Mouse (Mus musculus) cerebellum, adult 9-10 months (tissue): ENCODE measurements around the gene Rps6ka5.
A peak's percentile ranks its signal among the peaks of the same experiment; 100 is the strongest.

Experiments used
- DNase-seq: peaks from one replicate; pipeline ENCODE4 v3.0.0; 2022

The Rps6ka5 gene

DNA sequence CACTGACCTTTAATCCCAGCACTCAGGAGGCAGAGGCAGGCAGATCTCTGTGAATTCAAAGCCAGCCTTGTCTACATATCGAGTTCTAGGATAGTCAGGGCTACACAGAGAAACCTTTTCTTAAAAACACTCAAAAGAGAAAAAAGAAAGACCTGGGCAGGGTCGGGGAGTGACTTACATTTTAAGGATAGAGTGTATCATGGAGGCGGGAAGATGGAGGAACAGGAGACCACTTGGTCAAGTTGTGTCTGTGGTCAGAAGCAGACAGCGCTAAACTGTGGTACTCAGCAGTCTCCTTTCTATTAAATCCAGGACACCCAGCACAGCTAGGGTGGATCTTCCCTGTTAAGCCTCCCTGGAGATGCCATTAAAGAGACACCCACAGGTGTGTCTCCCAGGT lies at the start of gene Rps6ka5:
TSS of gene Rps6ka5 (minus strand) at position 333 of the 400 bp plus-strand sequence.
- DNase-seq, result peak; percentile 51

DNA sequence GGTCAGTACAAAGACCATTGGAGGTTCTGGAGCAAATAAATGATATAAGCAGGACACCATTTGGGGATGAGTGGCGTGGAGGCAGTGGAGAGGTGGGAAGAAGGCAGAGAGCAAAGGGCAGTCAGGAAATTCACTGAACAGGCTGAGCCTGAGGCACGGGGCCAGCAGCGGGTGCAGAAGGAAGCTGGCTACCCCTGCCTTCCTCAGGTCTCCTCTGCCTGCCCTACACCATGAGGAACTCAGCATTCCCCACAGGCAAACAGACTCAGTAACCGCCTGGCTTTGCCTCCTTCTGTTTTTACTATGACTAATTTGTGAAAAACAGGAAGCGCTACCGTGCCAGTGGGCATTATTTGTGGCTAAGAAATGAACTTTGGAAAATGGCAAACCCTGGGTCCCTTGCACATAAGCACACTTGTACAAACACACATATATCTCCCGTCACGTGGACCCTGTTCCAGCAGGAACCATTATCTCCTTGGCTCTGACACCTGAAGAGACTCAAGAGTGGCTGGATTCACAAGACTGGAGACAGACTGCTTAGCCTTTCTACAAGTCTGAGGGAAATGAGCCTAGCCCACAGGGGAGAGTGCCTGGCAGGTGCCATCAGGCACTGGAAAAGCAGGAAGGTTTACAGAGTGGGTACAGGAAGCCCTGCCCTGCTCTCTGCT lies 49.3 kb upstream of the Rps6ka5 start:
- DNase-seq, result no peak

DNA sequence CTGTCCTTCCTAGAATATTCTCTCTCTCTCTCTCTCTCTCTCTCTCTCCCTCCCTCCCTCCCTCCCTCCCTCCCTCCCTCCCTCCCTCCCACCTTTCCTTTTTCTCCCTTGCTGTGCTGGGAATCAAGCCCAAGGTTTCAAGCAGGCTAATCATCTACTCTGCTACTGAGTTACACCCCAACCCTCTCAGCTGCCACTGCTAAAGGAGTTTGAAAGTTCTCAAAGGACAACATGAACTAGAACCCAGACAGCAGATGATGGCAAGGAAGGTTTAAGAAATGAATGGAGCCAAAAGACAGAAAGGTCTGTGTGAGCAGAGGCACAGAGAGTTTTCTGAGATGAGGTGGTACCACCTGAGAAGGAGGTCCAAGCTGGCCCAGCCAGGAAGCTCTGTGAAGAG lies 48.5 kb upstream of the Rps6ka5 start:
- DNase-seq, result no peak

DNA sequence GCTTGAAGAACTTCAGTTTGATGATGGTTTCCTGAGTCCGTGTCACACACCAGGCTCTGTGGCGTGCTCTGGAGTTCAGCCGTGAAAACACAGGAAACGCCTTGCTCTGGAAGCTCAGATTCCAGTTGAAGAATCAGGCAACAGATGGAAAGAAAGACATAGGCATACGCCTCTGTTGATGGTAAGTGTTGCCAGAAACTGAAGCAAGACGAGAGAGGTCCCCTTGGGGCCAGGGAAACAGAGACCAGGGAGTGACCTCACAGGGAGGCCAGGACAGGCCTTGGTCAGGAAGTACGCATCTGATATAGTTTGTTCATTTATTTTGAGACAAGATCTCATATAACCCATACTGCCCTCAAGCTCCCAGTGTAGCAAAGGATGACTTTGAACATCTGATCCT lies 48.0 kb upstream of the Rps6ka5 start:
- DNase-seq, result no peak

DNA sequence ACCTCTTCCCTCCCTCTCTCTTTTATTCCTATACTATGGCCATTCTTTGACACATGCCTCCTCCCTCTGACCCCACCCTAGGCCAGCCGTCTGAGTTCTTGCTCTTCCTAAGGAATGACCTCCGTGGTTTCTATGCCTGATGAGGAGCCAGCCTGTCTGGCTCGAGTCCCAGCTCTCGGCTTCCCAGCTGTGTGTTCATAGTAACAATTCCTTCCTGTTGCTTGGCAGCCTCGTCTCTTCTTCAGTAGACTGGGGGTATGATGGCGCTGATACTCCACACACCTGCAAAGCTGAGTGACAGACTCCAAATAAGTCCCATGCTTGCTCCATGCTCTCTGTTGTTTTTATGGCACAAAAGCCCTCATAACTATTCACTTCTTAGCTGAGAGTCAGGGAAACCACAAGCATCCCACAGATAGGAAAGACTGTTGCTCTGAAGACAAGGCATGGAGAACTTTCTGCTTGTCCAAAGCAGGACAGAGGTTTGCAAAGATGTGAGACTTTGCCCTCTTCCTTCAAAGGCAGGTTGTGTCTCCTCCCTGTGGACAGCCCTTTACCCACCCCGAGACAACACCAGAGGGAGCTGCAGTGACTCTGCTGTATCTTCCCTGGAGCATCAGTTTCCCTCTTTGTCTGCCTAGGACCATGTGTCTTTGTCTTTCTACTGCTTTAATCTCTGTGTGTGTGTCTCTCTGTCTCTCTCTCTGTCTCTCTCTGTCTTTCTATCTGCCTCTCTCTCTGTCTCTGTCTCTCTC lies 45.6 kb upstream of the Rps6ka5 start:
- no peak for DNase-seq

DNA sequence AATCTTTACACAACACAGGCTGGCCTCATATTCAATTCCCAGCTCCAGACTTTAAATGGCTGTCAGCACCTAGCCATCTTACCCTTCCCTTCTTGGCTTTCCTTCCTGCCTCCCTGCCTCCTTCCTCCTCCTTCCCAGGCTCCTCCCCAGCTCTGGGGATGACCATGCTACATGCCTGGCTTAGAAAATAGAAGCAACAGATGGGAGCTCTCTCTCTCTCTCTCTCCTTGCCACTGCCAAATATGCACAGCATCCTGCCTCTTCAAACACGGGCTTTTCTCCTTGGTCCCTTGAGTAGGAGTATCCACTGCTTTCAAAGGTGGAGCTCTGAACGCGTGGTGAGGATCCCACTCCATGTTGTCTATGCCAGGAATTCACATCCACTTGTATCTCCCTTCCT lies 44.0 kb upstream of the Rps6ka5 start:
- DNase-seq, result no peak

DNA sequence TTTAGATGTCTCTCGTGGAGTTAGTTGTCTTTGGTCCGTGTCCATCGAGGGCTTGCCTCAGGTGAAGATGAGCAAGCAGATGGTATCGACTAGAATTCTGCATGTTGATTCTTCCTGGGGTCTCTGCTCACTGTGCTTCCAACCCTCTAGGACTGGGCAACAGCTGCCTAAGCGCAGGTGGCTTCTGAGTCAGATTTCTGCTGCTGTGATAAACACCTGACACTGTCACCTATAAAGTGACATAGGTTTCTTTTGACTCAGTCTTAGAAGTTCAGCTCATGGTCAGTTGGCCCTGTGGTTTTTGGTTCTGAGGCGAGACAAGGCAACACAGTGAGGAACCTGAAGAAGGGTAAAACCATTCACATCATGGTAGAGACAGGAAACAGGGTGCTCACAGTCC lies 43.1 kb upstream of the Rps6ka5 start:
- DNase-seq, result no peak

DNA sequence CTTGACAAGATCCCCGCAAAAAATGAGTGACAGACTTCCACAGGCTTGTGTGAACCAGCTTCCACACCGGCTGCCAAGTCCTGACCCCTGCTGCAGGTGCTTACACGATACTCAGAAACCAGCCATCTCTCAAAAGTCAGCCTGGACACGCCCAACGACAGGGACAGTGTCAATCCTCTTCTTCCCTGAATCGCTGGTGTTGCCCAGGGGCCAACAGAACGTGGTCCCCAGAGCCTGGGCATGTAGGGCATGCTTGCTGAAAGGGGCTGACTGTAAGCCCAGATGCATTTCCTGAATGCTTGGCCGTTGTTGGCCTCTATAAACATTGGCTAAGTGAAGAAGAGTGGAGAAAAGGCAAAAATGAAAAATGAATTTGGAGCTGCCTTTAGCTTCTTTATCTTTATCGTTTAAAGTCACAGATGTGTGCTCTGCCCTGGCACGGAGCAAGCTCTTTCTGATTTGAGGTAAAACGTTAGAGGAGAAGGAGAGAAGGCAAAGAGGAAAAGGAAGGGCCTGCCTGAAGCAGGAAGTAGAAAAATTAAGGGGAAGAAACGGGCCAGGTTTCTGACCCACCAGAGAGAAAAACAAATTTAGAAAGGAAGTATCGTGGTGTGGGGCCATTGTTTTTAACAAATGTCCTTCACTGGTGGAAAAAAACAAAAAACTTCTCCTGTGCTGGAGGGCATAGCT lies 37.7 kb upstream of the Rps6ka5 start:
- no peak for DNase-seq

DNA sequence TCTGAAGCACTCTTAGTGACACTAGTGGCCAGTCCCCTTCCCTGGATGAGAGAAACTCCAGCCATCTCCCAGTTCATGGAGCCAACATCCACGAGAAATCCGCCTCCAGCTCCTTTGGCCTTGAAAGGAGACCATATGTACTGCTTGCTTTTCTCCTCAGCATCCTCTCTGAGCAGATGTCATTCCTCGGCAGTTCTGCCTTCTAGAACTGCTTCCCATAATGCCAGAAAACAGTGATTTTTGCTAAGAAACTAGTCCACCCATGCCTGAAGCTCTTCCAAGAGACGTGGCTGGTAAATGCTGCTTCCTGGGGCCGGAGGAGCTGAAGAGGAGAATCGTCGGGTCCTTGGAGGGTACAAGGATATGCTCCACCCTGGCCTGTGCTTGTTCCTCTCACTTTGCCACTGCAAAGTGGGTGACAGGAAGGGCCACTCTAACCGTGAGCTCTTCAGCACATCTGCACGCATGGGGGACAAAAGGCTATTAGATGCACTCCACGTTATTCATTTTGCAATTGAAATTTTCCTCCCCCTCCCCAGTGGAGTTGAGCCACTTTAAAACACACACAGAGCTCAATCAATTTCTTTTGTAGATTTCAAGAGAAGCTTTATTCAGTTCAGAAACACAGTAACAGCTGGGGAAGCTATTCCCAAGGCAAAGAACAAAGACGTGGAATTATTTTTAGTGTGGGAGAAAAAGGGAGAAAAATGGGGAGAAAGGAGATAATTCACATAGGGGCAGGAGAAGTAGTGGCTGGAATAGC lies 36.1 kb upstream of the Rps6ka5 start:
- DNase-seq, result no peak

DNA sequence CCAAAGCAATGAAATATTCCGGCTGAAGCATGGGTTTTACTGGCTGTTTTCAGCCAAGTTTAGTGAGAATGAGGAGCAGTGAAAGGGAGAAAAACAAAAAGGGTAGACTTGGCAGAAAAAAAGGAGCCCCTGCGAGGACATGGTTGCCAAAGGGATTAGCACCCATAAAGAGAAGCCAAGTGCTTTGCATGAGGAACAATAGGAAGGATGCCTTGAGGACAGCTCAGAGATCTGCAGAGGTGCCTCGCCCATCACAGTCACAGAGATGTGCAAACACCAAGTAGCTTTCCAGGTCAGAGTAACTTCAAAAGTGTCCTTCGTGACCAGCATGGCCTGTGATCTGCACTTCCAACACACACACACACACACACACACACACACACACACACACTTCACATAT lies 30.6 kb upstream of the Rps6ka5 start:
- no peak for DNase-seq

DNA sequence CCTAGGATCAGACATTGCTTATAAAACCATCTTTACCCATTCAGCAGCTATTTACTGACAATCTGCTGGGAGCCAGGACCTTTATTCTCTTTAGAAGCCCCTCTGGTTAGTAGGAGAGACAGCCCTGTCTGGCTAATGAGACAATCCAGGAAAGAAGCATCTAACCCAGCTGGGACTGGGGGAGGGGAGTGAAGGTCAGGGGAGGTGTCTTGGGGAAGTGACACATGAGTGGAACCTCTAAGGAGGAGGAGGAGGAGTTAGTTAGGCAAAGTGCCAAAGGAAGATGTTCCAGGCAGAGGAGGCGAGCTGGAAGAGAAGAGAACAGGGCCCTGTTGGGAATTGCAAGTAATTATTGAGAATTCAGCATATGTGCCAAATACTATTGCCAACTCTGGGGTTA lies 26.9 kb upstream of the Rps6ka5 start:
- DNase-seq, result no peak

DNA sequence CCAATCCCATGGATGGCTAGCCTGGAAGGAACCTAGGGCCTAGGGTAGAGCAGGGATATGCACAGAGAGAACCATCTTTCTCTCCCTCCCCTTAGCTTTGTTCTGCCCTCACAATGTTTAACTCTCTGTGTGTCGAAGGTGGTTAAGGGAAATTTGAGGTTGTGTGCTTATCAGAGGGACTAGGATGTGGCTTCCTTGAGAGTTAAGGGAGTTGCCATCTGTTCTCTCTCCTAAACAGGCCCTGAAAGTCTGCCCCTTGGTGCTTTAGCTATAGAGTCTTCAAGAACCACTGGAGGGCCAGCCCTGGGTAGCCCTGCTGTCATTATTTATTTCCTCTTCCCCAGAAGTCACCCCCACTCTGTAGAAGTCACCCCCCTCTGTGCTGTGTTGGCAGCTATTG lies 26.2 kb upstream of the Rps6ka5 start:
- DNase-seq, result no peak

DNA sequence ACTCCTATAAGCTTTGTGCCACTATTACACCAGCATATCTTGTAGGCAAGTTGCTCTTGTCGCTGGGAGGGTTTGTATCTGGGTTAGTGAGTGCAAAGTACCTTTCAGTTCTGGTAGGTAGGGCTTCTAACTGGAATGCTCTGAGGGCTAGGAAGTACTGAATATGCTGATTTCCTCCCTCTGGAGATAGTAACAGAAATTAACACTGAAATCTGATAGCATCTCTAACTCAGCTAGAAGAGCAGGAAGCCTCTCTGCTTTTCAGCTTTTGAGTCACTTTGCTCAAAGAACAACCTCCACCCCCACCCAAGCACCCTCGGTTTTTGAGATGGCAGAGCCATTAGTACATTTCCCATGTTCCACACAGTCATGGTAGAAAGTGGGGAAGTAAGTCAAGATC lies 15.7 kb upstream of the Rps6ka5 start:
- DNase-seq, result no peak

DNA sequence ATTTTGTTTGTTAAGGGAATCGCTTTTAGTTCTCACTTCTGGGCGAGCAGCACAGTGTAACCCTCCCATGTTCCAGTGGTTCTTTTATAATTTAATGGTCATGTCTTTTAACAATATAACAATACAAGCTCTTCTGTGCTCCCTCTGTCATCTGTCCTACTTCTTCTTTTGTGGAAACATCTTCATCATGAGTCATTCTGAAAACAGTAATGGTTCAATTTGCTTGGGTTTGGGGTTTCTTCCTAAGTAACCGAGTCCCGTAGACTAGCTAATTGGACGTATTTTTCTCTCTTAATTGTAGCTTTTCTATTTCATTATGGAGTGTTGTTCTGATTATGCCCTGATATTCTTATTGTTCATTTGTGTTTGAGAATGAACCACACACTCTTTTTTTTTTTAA lies 13.5 kb upstream of the Rps6ka5 start:
- DNase-seq, result no peak

DNA sequence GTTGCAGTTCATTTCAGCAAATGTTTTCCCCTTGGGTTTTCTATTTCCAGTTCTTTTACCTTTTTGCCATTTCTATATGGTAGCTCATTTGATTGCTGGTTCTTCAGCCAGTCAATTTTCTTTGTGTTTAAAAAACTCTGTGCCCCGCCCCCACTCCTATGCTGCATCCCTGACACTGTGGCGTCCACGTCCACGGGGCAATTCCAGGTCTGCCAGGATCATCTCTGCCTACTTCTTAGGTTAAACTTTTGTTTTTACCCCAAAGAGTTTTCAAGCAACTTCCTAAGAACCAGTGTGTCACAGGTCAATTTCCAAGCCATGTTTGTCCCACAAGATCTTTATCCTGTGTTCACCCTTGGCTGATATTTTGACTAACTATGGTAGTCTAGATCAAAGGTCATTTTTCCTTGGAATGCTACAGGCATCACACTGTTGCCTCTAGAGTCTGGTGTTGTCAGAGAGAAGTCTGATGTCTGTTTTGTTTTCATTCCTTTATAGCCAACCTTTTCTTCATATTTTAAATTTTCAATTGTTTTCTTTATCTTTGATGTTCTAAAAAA lies 12.3 kb upstream of the Rps6ka5 start:
- no peak for DNase-seq

DNA sequence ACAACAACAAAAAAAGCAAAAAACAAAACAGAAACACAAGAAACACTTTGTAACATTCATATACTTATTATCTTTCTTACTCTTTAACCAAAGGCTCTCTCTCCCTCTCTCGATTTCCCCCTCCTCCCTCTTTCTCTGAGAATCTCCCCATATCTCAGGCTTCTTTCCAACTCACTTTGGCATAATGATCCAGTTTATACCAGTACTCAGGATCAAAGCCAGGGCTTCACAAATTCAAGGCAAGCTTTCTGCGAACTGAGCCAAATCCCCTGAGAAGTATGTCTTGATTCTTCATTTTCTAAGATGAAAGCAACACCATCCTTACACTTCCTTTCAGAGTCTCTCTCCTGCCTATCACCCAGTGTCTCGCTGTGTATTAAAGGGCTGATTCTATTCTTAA lies 11.7 kb upstream of the Rps6ka5 start:
- no peak for DNase-seq

DNA sequence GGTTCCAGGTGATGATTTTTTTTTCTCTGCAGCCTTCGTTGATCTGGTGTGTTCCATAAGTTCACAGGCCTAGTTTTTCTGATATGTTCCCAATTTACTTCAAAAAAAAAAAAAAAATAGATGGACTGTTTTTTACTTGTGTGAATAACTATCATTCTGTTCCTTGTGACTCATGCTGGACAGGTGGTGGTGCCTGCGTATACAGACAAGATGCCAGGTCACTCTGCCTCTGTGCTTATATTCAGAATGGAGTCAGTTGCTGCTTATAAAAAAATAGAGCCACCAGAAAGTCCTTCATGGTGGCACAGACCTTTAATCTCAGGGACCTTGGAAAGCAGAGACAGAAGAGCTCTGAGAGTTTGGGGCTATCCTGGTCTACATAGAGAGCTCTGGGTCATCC lies 8.8 kb upstream of the Rps6ka5 start:
- peak; percentile 36 for DNase-seq

DNA sequence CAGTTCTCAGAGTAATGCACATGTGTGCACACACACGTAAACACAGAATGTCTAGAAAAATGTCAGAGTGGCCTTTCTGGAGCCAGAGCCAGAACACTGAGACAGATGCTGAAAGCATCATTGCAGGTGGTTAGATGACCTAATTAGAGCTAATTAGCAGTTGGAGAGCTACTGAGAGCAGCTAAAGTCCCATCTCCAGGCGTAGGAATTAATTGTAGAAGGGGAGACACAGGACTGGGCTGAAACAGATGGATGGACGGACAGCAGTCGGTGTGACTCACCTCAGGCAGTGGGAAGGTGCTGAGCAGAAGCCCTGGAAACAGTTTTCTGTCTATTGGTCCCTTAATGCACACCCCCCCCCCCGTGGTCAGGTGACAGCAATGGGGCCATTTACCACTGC lies 8.4 kb upstream of the Rps6ka5 start:
- peak; percentile 51 for DNase-seq

DNA sequence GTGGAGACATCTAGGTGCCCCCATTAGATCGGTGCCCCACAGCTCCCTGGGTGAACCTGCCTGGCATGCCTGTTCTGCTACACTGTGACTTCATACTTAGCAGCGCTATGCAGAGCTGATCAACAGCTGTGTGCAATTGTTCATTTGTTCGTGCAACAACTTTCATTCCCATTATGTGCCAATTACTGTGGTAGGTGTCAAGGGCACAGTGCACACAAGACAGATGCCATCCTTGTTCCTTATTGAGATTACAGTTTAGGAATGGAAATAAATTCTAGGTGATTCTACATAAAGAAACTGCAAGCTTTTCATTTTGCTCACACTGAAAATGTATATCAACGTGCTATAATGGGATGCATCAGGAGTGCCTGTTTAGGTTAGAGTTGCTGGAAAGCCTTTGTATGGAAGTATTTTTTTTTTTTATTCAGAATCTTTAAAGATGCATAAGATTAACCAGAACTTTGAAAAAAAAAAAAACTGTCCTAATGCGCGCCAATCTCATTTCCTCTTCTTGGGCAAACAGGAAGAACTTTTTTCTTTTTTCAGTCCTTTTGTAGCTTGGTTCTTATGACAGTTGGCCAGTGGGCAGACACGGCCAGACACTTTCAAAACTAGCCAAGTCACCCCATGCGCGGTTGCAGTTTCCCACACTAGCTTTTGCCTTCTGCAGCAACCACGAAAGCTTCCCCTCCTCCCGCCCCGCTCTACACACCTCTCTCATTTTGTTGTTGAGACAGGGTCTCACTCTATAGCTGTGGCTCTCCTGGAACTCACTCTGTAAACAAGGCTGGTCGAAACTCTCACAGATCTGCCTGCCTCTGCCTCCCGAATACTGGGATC lies 2.1 kb upstream of the Rps6ka5 start:
- DNase-seq, result peak; percentile 7

DNA sequence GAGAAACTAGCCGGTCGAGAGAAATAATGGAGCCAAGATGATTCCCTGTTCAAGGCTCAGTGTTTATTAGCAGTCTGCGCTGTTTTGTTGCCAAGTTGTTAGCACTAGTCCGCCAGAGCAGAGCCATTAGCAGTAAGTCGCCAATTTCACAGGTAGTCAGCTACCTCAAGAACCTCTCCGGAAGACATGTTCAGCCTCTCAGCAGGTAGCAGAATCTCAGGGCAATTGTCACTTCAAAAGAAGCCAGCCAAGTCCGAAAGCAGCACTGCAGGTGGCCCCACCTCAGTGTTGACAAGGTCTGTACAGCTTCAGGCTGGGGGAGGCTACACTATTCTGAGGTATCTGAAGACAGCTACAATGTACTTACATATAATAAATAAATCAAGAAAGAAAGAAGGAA lies 1.1 kb upstream of the Rps6ka5 start:
- peak; percentile 28 for DNase-seq

DNA sequence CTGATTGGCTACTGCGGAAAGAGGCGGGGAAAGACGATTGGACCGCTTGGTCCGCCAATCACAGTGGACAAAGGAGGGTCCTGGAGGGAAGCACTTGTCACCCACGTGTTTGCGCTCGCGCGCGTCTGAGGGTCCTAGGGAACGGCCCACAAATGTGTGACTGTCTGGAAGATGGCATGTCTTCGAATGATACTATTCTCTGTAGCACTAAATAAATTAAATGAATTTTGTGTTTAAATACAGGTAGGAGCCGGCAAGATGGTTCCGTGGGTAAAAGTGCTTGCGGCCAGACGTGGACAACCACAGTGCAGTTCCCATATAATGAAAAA lies 1.4 kb downstream of the Rps6ka5 start:
- no peak for DNase-seq
